Mouse (Mus musculus) ES-Bruce4 (cell line): ENCODE results near the gene Cga.

ENCODE experiments used
- CTCF ChIP-seq: IDR thresholded peaks from one replicate; pipeline ENCODE4 v1.8.1; 2011; ENCODE audit warnings: low read depth, low read length
- EP300 ChIP-seq: IDR thresholded peaks from 2 replicates; pipeline ENCODE4 v1.6.1; 2011; ENCODE audit warnings: low read depth, low read length; ENCODE audit not compliant: insufficient read depth

DNA sequence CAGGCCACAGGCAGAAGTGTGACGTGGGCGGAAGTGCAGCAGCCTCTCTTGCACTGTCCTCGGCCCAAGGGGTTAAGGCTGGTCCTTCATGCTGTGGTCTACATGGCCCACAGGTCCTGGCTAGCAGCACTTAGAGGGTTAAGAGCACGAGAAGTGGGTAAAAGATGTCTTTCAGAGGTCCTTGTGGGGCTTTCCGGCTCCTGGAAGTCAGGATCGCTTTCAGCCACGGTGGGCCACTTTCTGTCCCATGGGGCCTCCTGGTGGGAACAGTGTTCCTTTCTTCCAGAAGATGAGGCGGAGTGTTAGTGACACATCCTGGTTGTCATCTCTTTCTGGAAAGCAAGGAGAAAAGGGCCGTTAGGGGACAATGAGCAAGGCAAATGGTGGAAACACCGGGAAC lies 60.1 kb downstream of the Cga start:
- TF ChIP-seq EP300 (no peak), CTCF (no peak)
